Mouse (Mus musculus) heart, embryonic 12.5 days (tissue): ENCODE results near the gene Myh7b. TPM values are rescaled to one million over a fixed set of nuclear protein-coding genes. Genes with fewer than 3 reads are reported as not detected.
"Not testable (repeated sequence)": the region's sequence is repeated elsewhere in the genome, so short reads cannot be mapped to it uniquely, and the experiment has no call there.

ENCODE experiments used
- ATAC-seq: fragments of 200-750 bp; cut with Nextera tagmentation; 2 replicates; pipeline ENCODE4 v1.8.0; 2017; ENCODE audit warnings: moderate TSS enrichment, moderate library complexity; ENCODE audit not compliant: insufficient number of reproducible peaks, low FRiP score
- H3K27ac ChIP-seq: fragments of 300-500 bp; sonication (generic); 2 replicates; pipeline ENCODE4 v1.5.1; 2016; ENCODE audit warnings: mild to moderate bottlenecking, moderate library complexity; ENCODE audit not compliant: poor library complexity, severe bottlenecking
- H3K27me3 ChIP-seq: fragments of 300-500 bp; sonication (generic); replicated peaks from 2 replicates; pipeline ENCODE4 v1.6.1; 2016; ENCODE audit warnings: mild to moderate bottlenecking, moderate library complexity
- H3K36me3 ChIP-seq: fragments of 300-500 bp; sonication (generic); 2 replicates; pipeline ENCODE4 v1.6.1; 2016; ENCODE audit warnings: mild to moderate bottlenecking, moderate library complexity
- H3K4me1 ChIP-seq: fragments of 300-500 bp; sonication (generic); replicated peaks from 2 replicates; pipeline ENCODE4 v1.6.1; 2016; ENCODE audit warnings: mild to moderate bottlenecking
- H3K4me2 ChIP-seq: fragments of 300-500 bp; sonication (generic); 2 replicates; pipeline ENCODE4 v1.6.1; 2016; ENCODE audit warnings: mild to moderate bottlenecking, moderate library complexity
- H3K4me3 ChIP-seq: fragments of 300-500 bp; sonication (generic); 2 replicates; pipeline ENCODE4 v1.5.1; 2016; ENCODE audit warnings: mild to moderate bottlenecking
- H3K9ac ChIP-seq: fragments of 300-500 bp; sonication (generic); 2 replicates; pipeline ENCODE4 v1.6.1; 2016; ENCODE audit warnings: mild to moderate bottlenecking, moderate library complexity
- H3K9me3 ChIP-seq: fragments of 300-500 bp; sonication (generic); replicated peaks from 2 replicates; pipeline ENCODE4 v1.6.1; 2016; ENCODE audit warnings: mild to moderate bottlenecking, moderate library complexity
- WGBS: fragments of 180-500 bp; shearing (Covaris S2); methylation state at CpG from one replicate; pipeline ENCODE4 v1.1.7; 2016; 5-methylcytosine and 5-hydroxymethylcytosine counted together
- polyA plus RNA-seq: library from polyadenylated mRNA; unstranded; fragments of >200 nt; fragmentation: Nextera tagmentation; extraction: Ambion mirVana; gene quantifications from 2 replicates; pipeline ENCODE4 v1.2.1, GENCODE M21; 2016

The Myh7b gene
- polyA plus RNA-seq, 1 experiment from 2014 or later: 22.1 TPM

GRCm38 (mm10) chr2:155604560-155605235 is 6.3 kb upstream of the Myh7b start:
- 28% methylated on average over 10 of the region's 10 CpGs for WGBS
- Histone ChIP-seq H3K9me3 (no peaks in the 10 kb centered on the region), H3K36me3 (no peaks in the 10 kb centered on the region), H3K27me3 (no peaks in the 10 kb centered on the region), H3K9ac (peak overlapping the region; percentile 45; the same call in 1 of the 2 replicates), H3K27ac (peak overlapping the region; percentile 87), H3K4me2 (peak overlapping the region; percentile 44), H3K4me1 (peaks cover 36% of the 10 kb centered on the region), H3K4me3 (no peak overlapping the region; the same call in 1 of the 2 replicates)
- ATAC-seq: peak; percentile 88

DNA sequence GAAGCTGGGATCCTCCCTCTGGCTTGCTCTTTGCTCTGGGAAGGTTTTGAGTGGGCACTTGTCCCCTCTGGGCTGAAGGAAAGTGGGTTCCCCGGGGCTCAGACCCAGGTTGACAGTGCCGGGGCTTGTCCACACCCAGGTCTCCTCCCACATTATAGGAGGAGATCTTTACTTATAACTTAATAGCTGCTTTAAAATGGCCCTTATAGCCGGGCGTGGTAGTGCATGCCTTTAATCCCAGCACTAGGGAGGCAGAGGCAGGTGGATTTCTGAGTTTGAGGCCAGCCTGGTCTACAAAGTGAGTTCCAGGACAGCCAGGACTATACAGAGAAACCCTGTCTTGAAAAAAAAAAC is 5.8 kb upstream of the Myh7b start:
- H3K9ac ChIP-seq, H3K27me3 ChIP-seq, H3K4me3 ChIP-seq, H3K9me3 ChIP-seq, H3K36me3 ChIP-seq: not testable (repeated sequence)
- Histone ChIP-seq H3K4me2 (peak overlapping the region; percentile 44), H3K4me1 (peaks cover 36% of the 10 kb centered on the region), H3K27ac (peak overlapping the region; percentile 87)
- peak; percentile 30; the same call in 1 of the 2 replicates for ATAC-seq
- WGBS: 53% methylated on average over 4 of the region's 4 CpGs

DNA sequence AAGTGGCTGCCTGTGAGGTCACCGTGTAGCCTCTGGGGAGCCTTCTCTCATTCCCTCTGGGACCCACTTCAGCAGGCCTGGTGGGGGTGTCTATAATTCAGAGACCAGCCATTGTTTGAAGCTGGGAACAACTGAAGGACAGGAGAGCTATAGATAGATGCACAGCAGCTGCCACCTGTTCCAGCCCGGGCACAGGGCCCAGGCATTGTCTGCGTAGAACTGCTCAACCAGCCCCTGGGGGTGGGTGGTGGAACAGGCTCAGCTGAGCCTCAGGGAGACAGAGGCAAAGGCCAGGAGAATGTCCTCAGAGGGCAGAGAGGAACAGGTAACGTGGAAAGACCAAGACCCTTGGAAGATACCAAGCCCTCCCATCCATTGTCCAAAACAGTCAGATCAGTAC is 4.7 kb upstream of the Myh7b start:
- Histone ChIP-seq H3K4me3 (no peak overlapping the region), H3K27ac (peak overlapping the region; percentile 87), H3K27me3 (no peaks in the 10 kb centered on the region), H3K9ac (no peak overlapping the region), H3K4me1 (peaks cover 41% of the 10 kb centered on the region), H3K4me2 (no peak overlapping the region), H3K36me3 (no peaks in the 10 kb centered on the region), H3K9me3 (no peaks in the 10 kb centered on the region)
- 58% methylated on average over 4 of the region's 4 CpGs for WGBS
- no peak for ATAC-seq

GRCm38 (mm10) chr2:155611834-155612550 is 980 bp downstream of the Myh7b start:
- Histone ChIP-seq H3K4me1 (peaks cover 40% of the 10 kb centered on the region), H3K4me3 (peak overlapping the region; percentile 46), H3K36me3 (peaks cover 17% of the 10 kb centered on the region), H3K4me2 (peak overlapping the region; percentile 90), H3K9me3 (no peaks in the 10 kb centered on the region), H3K27ac (peak overlapping the region; percentile 86), H3K27me3 (no peaks in the 10 kb centered on the region), H3K9ac (peak overlapping the region; percentile 65)
- no peak for ATAC-seq
- 57% methylated on average over 9 of the region's 9 CpGs for WGBS

GRCm38 (mm10) chr2:155613326-155613755 is 2.3 kb downstream of the Myh7b start:
- peak overlapping the region; percentile 65 for H3K9ac ChIP-seq
- H3K27me3 ChIP-seq: no peaks in the 10 kb centered on the region
- ATAC-seq: peak; percentile 95
- H3K27ac ChIP-seq: peak overlapping the region; percentile 86
- H3K4me3 ChIP-seq: peak overlapping the region; percentile 46
- WGBS: 2% methylated on average over 20 of the region's 20 CpGs
- no peaks in the 10 kb centered on the region for H3K9me3 ChIP-seq
- H3K4me2 ChIP-seq: peak overlapping the region; percentile 90
- H3K4me1 ChIP-seq: peaks cover 44% of the 10 kb centered on the region
- H3K36me3 ChIP-seq: peaks cover 23% of the 10 kb centered on the region

GRCm38 (mm10) chr2:155613953-155614352 is 2.9 kb downstream of the Myh7b start:
- Histone ChIP-seq H3K27me3 (no peaks in the 10 kb centered on the region), H3K4me1 (peaks cover 50% of the 10 kb centered on the region), H3K4me2 (peak overlapping the region; percentile 90), H3K9ac (peak overlapping the region; percentile 65), H3K9me3 (no peaks in the 10 kb centered on the region), H3K4me3 (peak overlapping the region; percentile 46), H3K36me3 (peaks cover 29% of the 10 kb centered on the region), H3K27ac (peak overlapping the region; percentile 86; the same call in 1 of the 2 replicates)
- WGBS: 48% methylated on average over 8 of the region's 8 CpGs
- no peak for ATAC-seq

- H3K9ac ChIP-seq: no peak overlapping the region
- 53% methylated on average over 6 of the region's 6 CpGs for WGBS
- no peak for ATAC-seq
- H3K4me1 ChIP-seq: peaks cover 52% of the 10 kb centered on the region
- H3K4me3 ChIP-seq: no peak overlapping the region
- H3K36me3 ChIP-seq: peaks cover 51% of the 10 kb centered on the region
- no peak overlapping the region for H3K4me2 ChIP-seq
- H3K9me3 ChIP-seq: no peaks in the 10 kb centered on the region
- peaks cover under 1% of the 10 kb centered on the region; the same call in 1 of the 2 replicates for H3K27me3 ChIP-seq
- H3K27ac ChIP-seq: no peak overlapping the region
These were observed 6.0 kb downstream of the Myh7b start for GRCm38 (mm10) chr2:155616971-155617370.

GRCm38 (mm10) chr2:155619817-155620216 is 8.8 kb downstream of the Myh7b start:
- Histone ChIP-seq H3K36me3 (peaks cover 66% of the 10 kb centered on the region), H3K4me2 (no peak overlapping the region), H3K9ac (no peak overlapping the region), H3K4me1 (peaks cover 34% of the 10 kb centered on the region), H3K4me3 (no peak overlapping the region), H3K27ac (no peak overlapping the region), H3K9me3 (no peaks in the 10 kb centered on the region), H3K27me3 (peaks cover 13% of the 10 kb centered on the region)
- 19% methylated on average over 8 of the region's 8 CpGs for WGBS
- ATAC-seq: peak; percentile 68; the same call in 1 of the 2 replicates

GRCm38 (mm10) chr2:155622606-155623005 is 11.6 kb downstream of the Myh7b start:
- Histone ChIP-seq H3K4me1 (peaks cover 18% of the 10 kb centered on the region), H3K27me3 (peaks cover 38% of the 10 kb centered on the region), H3K4me3 (no peak overlapping the region), H3K27ac (no peak overlapping the region), H3K4me2 (no peak overlapping the region), H3K9me3 (no peaks in the 10 kb centered on the region), H3K9ac (no peak overlapping the region), H3K36me3 (peaks cover 82% of the 10 kb centered on the region)
- 33% methylated on average over 11 of the region's 11 CpGs for WGBS
- ATAC-seq: no peak

GRCm38 (mm10) chr2:155623996-155624395 is 13.0 kb downstream of the Myh7b start:
- Histone ChIP-seq H3K4me1 (peaks cover 17% of the 10 kb centered on the region), H3K4me2 (no peak overlapping the region)

GRCm38 (mm10) chr2:155624730-155625129 is 13.7 kb downstream of the Myh7b start:
- no peak for ATAC-seq
- Histone ChIP-seq H3K4me2 (no peak overlapping the region), H3K27ac (no peak overlapping the region), H3K4me1 (peaks cover 18% of the 10 kb centered on the region), H3K36me3 (peaks cover 91% of the 10 kb centered on the region), H3K27me3 (peaks cover 59% of the 10 kb centered on the region), H3K9me3 (no peaks in the 10 kb centered on the region), H3K9ac (no peak overlapping the region), H3K4me3 (no peak overlapping the region)
- WGBS: 37% methylated on average over 10 of the region's 10 CpGs

More at GRCm38 (mm10) chr2:155623996-155624395, 13.0 kb downstream of the Myh7b start:
- Histone ChIP-seq H3K4me3 (no peak overlapping the region), H3K9me3 (no peaks in the 10 kb centered on the region), H3K27ac (no peak overlapping the region), H3K9ac (no peak overlapping the region), H3K27me3 (peaks cover 51% of the 10 kb centered on the region), H3K36me3 (peaks cover 87% of the 10 kb centered on the region)
- ATAC-seq: no peak
- 81% methylated on average over 6 of the region's 6 CpGs for WGBS
